Comparison of ENCODE assay signal across 29 mouse cellular contexts in genomic region chr7:88259155-88259925, GRCm38 (mm10). TPM values are rescaled to one million over a fixed set of nuclear protein-coding genes. Genes with fewer than 3 reads are reported as not detected.
DNase-seq lines count a peak whose midpoint lies in the region; ATAC-seq and TF ChIP-seq lines count a peak whose summit lies in the region.
"Had no signal": no experiment of that assay in that cellular context is flagged by ENCODE, and none has a peak within 500 bp of the region (broad histone marks: within the 10 kb centered on the region; RNA-seq: fewer than 3 reads in every experiment).

No protein-coding gene starts in this region.

- ATAC-seq in inflammation-experienced regulatory T-cells, adult 6 months, result peak; percentile 76
- ATAC-seq in intestine, embryonic 16.5 days, result no peak
- ATAC-seq: forebrain, embryonic 13.5 days; forebrain, embryonic 16.5 days; hindbrain, postnatal 0 days; intestine, embryonic 15.5 days had no signal

- TF ChIP-seq POLR2A in CH12.LX (IDR thresholded peaks at IDR 0.05; ENCODE audit: low read depth, low read length), result no peak

- WGBS in intestine, embryonic 16.5 days, result 66% methylated on average over 7 of the region's 7 CpGs

- peak; percentile 24 for DNase-seq in 416B (ENCODE audit: low read depth)
- DNase-seq in CH12.LX (ENCODE audit: extremely low read depth), result no peak
- peak; percentile 69 for DNase-seq in ZHBTc4 (ENCODE audit: low read depth, low spot score)
- DNase-seq in gastrocnemius, postnatal 25 days, result no peak
- DNase-seq in right cerebral cortex, adult 2 months (ENCODE audit: low spot score in 2 of 2), result no peak
- DNase-seq: adrenal gland, adult 2 months; adrenal gland, postnatal 14 days; B cell, adult 2 months; cerebellum, adult 11 months; cerebellum, adult 2 months; cerebellum, adult 9-11 months; cerebellum, postnatal 36 days; embryo, embryonic 11 days; gastrocnemius, postnatal 10 days; heart, adult 11 months; heart, postnatal 14 days; heart, postnatal 4 days; kidney, adult 18-20 months had no signal

- TF ChIP-seq EP300 in CH12.LX (IDR thresholded peaks at IDR 0.05; ENCODE audit: low read length), result peak; percentile 63

- in situ Hi-C loops in CH12.LX (cut with MboI; ENCODE audit: low pct_ligation_motif_present, low pct_unique_long_range_greater_than_20kb, low sequenced_read_pairs), result no loop called here

- no peak overlapping the region for H3K4me3 ChIP-seq in CH12.LX (replicated peaks in 1 of 3; ENCODE audit: low read depth in 2 of 3, low read length in 2 of 3, poor library complexity in 1 of 3)
- H3K4me3 ChIP-seq in intestine, embryonic 16.5 days (ENCODE audit: low read length), result no peak overlapping the region
- H3K4me3 ChIP-seq: embryonic facial prominence, embryonic 10.5 days; embryonic facial prominence, embryonic 13.5 days; forebrain, embryonic 10.5 days; forebrain, embryonic 13.5 days; heart, embryonic 13.5 days; intestine, embryonic 15.5 days had no signal

- no peak overlapping the region for H3K27ac ChIP-seq in CH12.LX (ENCODE audit: insufficient read depth, low read depth)
- no peak overlapping the region for H3K27ac ChIP-seq in intestine, embryonic 16.5 days (ENCODE audit: low read length)
- H3K27ac ChIP-seq: embryonic facial prominence, embryonic 10.5 days; embryonic facial prominence, embryonic 13.5 days; forebrain, embryonic 10.5 days; forebrain, embryonic 13.5 days; heart, embryonic 13.5 days; hindbrain, embryonic 14.5 days; hindbrain, postnatal 0 days; intestine, embryonic 15.5 days had no signal

- TF ChIP-seq RAD21 in CH12.LX (IDR thresholded peaks at IDR 0.05; ENCODE audit: low read depth, low read length), result no peak

- H3K36me3 ChIP-seq in CH12.LX (replicated peaks in 1 of 2; ENCODE audit: control insufficient read depth in 1 of 2, insufficient read depth in 1 of 2, low read length in 1 of 2), result no peaks in the 10 kb centered on the region
- no peaks in the 10 kb centered on the region for H3K36me3 ChIP-seq in intestine, embryonic 16.5 days (ENCODE audit: control insufficient read depth, insufficient read depth, low read length)
- H3K36me3 ChIP-seq: embryonic facial prominence, embryonic 10.5 days; embryonic facial prominence, embryonic 13.5 days; forebrain, embryonic 10.5 days; heart, embryonic 13.5 days; intestine, embryonic 15.5 days had no signal

- no peak for TF ChIP-seq CTCF in CH12.LX (conservative IDR thresholded peaks at IDR 0.05 in 1 of 2, IDR thresholded peaks at IDR 0.05 in 1 of 2; ENCODE audit: low read depth in 2 of 2, low read length in 2 of 2)

- dilution Hi-C loops in CH12.LX (cut with MboI; ENCODE audit: extremely low pct_ligation_motif_present, extremely low pct_unique_long_range_greater_than_20kb, low sequenced_read_pairs), result no loop called here

- peaks cover 8 to 23% of the 10 kb centered on the region in 2 experiments for H3K4me1 ChIP-seq in CH12.LX (ENCODE audit: control insufficient read depth in 1 of 2, insufficient read depth in 2 of 2)
- no peaks in the 10 kb centered on the region for H3K4me1 ChIP-seq in intestine, embryonic 16.5 days (ENCODE audit: control insufficient read depth, insufficient read depth, low read length)
- H3K4me1 ChIP-seq: embryonic facial prominence, embryonic 10.5 days; embryonic facial prominence, embryonic 13.5 days; forebrain, embryonic 10.5 days; forebrain, embryonic 13.5 days; heart, embryonic 13.5 days; intestine, embryonic 15.5 days had no signal

- H3K9me3 ChIP-seq in CH12.LX (replicated peaks; ENCODE audit: low read length), result no peaks in the 10 kb centered on the region
- no peaks in the 10 kb centered on the region for H3K9me3 ChIP-seq in intestine, embryonic 16.5 days (ENCODE audit: control insufficient read depth, low read length)
- H3K9me3 ChIP-seq: embryonic facial prominence, embryonic 10.5 days; embryonic facial prominence, embryonic 13.5 days; forebrain, embryonic 10.5 days; forebrain, embryonic 13.5 days; heart, embryonic 13.5 days; intestine, embryonic 15.5 days had no signal

- no peaks in the 10 kb centered on the region for H3K27me3 ChIP-seq in CH12.LX (replicated peaks)
- H3K27me3 ChIP-seq in intestine, embryonic 16.5 days (replicated peaks; ENCODE audit: control insufficient read depth, insufficient read depth, low read length), result no peaks in the 10 kb centered on the region
- H3K27me3 ChIP-seq: embryonic facial prominence, embryonic 13.5 days; forebrain, embryonic 13.5 days; heart, embryonic 13.5 days; intestine, embryonic 15.5 days had no signal

- H3K4me2 ChIP-seq in CH12.LX (ENCODE audit: insufficient read depth, low read depth, poor library complexity, severe bottlenecking), result peak overlapping the region; percentile 56; the same call in 1 of the 2 replicates
- no peak overlapping the region for H3K4me2 ChIP-seq in intestine, embryonic 16.5 days (ENCODE audit: low read depth, low read length)
- H3K4me2 ChIP-seq: embryonic facial prominence, embryonic 13.5 days; forebrain, embryonic 13.5 days; heart, embryonic 13.5 days; hindbrain, embryonic 14.5 days; intestine, embryonic 15.5 days had no signal

- H3K9ac ChIP-seq in CH12.LX (ENCODE audit: insufficient read depth, low read depth), result no peak overlapping the region; the same call in 1 of the 2 replicates
- no peak overlapping the region for H3K9ac ChIP-seq in intestine, embryonic 16.5 days (ENCODE audit: low read depth, low read length)
- H3K9ac ChIP-seq: embryonic facial prominence, embryonic 13.5 days; forebrain, embryonic 13.5 days; heart, embryonic 13.5 days; hindbrain, embryonic 14.5 days; intestine, embryonic 15.5 days had no signal

- no peaks in the 10 kb centered on the region for H3K79me2 ChIP-seq in CH12.LX (replicated peaks; ENCODE audit: control insufficient read depth, extremely low read depth, insufficient read depth, poor library complexity, severe bottlenecking)

TF ChIP-seq in CH12.LX, 34 proteins besides CTCF, POLR2A, EP300 and RAD21:
- TF ChIP-seq POLR2AphosphoS2 (IDR thresholded peaks at IDR 0.05; ENCODE audit: low read depth, low read length) (no peak), MXI1 (IDR thresholded peaks at IDR 0.05; ENCODE audit: low read depth, low read length) (no peak), ETS1 (conservative IDR thresholded peaks at IDR 0.05; ENCODE audit: low read depth, low read length) (peak; percentile 26; the same call in 1 of the 2 replicates), MAZ (IDR thresholded peaks at IDR 0.05; ENCODE audit: low read depth, low read length) (no peak), USF1 (IDR thresholded peaks at IDR 0.05; ENCODE audit: low read depth, low read length) (no peak), ZNF384 (IDR thresholded peaks at IDR 0.05; ENCODE audit: low read depth, low read length) (peak; percentile 60), JUND (conservative IDR thresholded peaks at IDR 0.05; ENCODE audit: low read depth, low read length) (0 out of 2 replicates have a peak, but pooled peaks have one; percentile 19), IRF4 (IDR thresholded peaks at IDR 0.05; ENCODE audit: low read depth, low read length) (peak; percentile 58), PAX5 (IDR thresholded peaks at IDR 0.05; ENCODE audit: low read length) (no peak), ZMIZ1 (IDR thresholded peaks at IDR 0.05; ENCODE audit: low read depth, low read length) (no peak), BHLHE40 (IDR thresholded peaks at IDR 0.05; ENCODE audit: low read depth, low read length) (0 out of 2 replicates have a peak, but pooled peaks have one; percentile 31)
TF ChIP-seq in CH12.LX: peak in this region for 5.

RNA-seq across cellular contexts. Expression of gene Ctsc, which starts 18.5 kb away (rescaled TPM):
- total RNA-seq in CH12.LX (2012; rRNA removed), result 84.8 and 119 TPM in 2 replicates
- 261 and 286 TPM in 2 replicates for total RNA-seq in CH12.LX (2014; rRNA removed)
- polyA plus RNA-seq in CH12.LX (2012; ENCODE audit: insufficient read length, low read depth), result 191 and 207 TPM in 2 replicates
- 100 to 1,000 TPM in 1 of 3 experiments, 10 to 100 TPM in 2; 96.7 to 143 (median 97.0) TPM for polyA plus RNA-seq in inflammation-experienced regulatory T-cells, adult 6 months (2017; shearing (Covaris generic))
- total RNA-seq in gastrocnemius, postnatal 25 days (2021), result 10 to 100 TPM; 33.0 to 36.9 TPM
- polyA plus RNA-seq in intestine, embryonic 16.5 days (2015; fragmentation: Nextera tagmentation; extraction: Ambion mirVana), result 91.9 and 95.8 TPM in 2 replicates

Comparison
In these comparisons a context has a peak if more than half of its experiments do, and no peak if none do; other contexts are left out.
1. DNase-seq: peak in 416B (single experiment) and ZHBTc4 (single experiment); none in CH12.LX (single experiment), gastrocnemius, postnatal 25 days (single experiment) and right cerebral cortex, adult 2 months (0 of 2).